Mouse (Mus musculus) cerebellum, postnatal 36 days (tissue): ENCODE data around the gene Papola.

Source experiments
- DNase-seq, 2 experiments: peaks; one replicate each; pipeline ENCODE4 v3.0.0; 2021 to 2022; ENCODE audit warnings: mixed read lengths in 2 of 2

Papola gene

GRCm38 (mm10) chr12:105863436-105863835 is 78.9 kb downstream of the Papola start:
- DNase-seq: no peak

DNA sequence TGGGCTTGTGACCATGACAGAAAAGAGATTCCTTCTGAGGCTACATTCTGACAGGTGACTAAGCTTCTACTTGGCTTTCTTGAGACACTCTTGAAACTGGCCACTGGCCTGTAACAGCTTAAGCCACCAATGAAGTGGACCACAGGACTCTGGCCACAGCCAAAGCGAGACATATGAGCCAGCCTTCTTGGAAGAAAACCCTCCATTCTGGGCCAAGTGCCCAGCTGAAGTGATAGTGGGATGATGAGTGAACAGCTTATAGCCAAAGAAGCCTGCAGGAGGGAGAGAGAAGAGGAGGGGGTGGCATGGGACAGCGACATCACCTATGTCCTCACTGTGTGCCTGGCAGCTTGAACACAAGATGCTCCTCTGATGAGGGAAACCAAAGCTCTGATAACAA is 83.2 kb downstream of the Papola start:
- no peak for DNase-seq

- no peak for DNase-seq
These were observed 84.7 kb downstream of the Papola start for GRCm38 (mm10) chr12:105869242-105869641.

GRCm38 (mm10) chr12:105869696-105870095 is 85.2 kb downstream of the Papola start:
- DNase-seq: no peak

DNA sequence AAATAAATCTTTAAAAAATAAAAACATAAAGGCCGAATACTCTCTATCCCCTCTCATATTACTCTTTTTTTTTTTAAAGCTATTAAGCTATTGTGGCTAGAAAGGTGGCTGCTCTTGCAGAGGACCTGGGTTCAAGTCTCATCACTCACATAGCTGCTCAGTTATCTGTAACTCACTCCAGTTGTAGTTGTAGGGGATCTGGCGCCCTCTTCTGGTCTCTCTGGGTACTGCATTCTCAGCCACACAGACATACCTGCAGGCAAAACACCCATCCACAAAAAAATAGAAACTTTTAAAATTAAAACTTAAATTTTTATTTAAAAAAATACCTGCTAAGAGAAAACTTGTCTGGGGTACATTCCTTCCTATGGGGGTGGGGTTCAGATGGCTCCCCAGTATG is 88.8 kb downstream of the Papola start:
- DNase-seq: no peak

GRCm38 (mm10) chr12:105875112-105875511 is 90.6 kb downstream of the Papola start:
- peak; percentile 30 to 37 for DNase-seq

- DNase-seq: no peak
These were observed 92.0 kb downstream of the Papola start for GRCm38 (mm10) chr12:105876521-105876920.

- DNase-seq: no peak
These were observed 92.4 kb downstream of the Papola start for GRCm38 (mm10) chr12:105876931-105877330.

DNA sequence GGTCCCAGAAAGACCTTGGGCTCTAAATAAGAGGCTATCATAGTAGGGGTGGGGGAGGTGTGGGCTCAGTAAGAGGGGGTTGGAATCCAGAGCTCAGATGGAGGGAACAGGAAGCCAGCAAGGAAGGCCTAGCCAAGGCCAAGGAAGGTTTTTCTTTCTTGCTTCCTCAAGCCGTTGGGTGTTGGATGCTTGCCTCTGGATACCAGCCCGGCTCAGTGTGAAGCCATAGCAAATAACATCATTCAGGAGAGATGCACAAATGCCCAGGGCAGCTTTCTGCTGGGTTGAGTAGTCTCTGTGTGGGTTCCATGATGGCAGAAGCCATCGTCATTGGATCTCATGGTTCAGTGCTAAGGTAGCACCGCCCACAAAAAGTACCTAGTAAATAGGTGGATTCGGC is 94.3 kb downstream of the Papola start:
- no peak for DNase-seq

- no peak for DNase-seq
These were observed 99.5 kb downstream of the Papola start for GRCm38 (mm10) chr12:105883799-105884514.

GRCm38 (mm10) chr12:105884515-105885323 is 100.2 kb downstream of the Papola start:
- DNase-seq: no peak
